Mouse (Mus musculus) small intestine, adult 2 months (tissue): Measurements from ENCODE around the gene Osbpl11. TPM values are rescaled to one million over a fixed set of nuclear protein-coding genes. Genes with fewer than 3 reads are reported as not detected.
"Not testable (repeated sequence)": the region's sequence is repeated elsewhere in the genome, so short reads cannot be mapped to it uniquely, and the experiment has no call there.

Source experiments
- H3K27ac ChIP-seq: fragments of 200-500 bp; 2 replicates; pipeline ENCODE4 v1.5.1; 2012; ENCODE audit warnings: low read depth, low read length, control low read depth, inconsistent platforms; ENCODE audit not compliant: insufficient read depth
- H3K27me3 ChIP-seq: fragments of 200-500 bp; 2 replicates; pipeline ENCODE4 v1.6.1; 2012; ENCODE audit warnings: mild to moderate bottlenecking, moderate library complexity, low read length, inconsistent platforms; ENCODE audit not compliant: control insufficient read depth, insufficient read depth
- H3K36me3 ChIP-seq: fragments of 200-500 bp; 2 replicates; pipeline ENCODE4 v1.6.1; 2012; ENCODE audit warnings: mild to moderate bottlenecking, low read length, control low read depth, inconsistent platforms; ENCODE audit not compliant: control insufficient read depth, insufficient read depth
- H3K4me1 ChIP-seq: fragments of 200-500 bp; 2 replicates; pipeline ENCODE4 v1.6.1; 2012; ENCODE audit warnings: low read length, inconsistent platforms, mixed read lengths; ENCODE audit not compliant: control insufficient read depth, insufficient read depth, insufficient read length
- H3K4me3 ChIP-seq: fragments of 200-500 bp; 2 replicates; pipeline ENCODE4 v1.5.1; 2012; ENCODE audit warnings: low read depth, mild to moderate bottlenecking, control low read depth, inconsistent platforms, low read length, moderate library complexity
- CTCF ChIP-seq: fragments of 200-500 bp; IDR thresholded peaks from 2 replicates; pipeline ENCODE4 v1.5.1; 2012; ENCODE audit warnings: low read depth, mild to moderate bottlenecking, control low read depth, inconsistent platforms, low read length, moderate library complexity, mixed read lengths; ENCODE audit not compliant: insufficient replicate concordance, insufficient read length; ENCODE audit errors: extremely low read depth
- POLR2A ChIP-seq: fragments of 200-500 bp; IDR thresholded peaks from 2 replicates; pipeline ENCODE4 v1.6.1; 2012; ENCODE audit warnings: low read depth, mild to moderate bottlenecking, control low read depth, inconsistent platforms, low read length, moderate library complexity
- WGBS: fragments of 180-500 bp; shearing (Covaris S2); methylation state at CpG from one replicate; pipeline ENCODE4 v1.1.7; 2018; 5-methylcytosine and 5-hydroxymethylcytosine counted together
- polyA plus RNA-seq: library from polyadenylated mRNA; depleted of rRNA; stranded (reverse); fragments of >200 nt; gene quantifications from 2 replicates; pipeline ENCODE4 v1.2.3, GENCODE M21; 2012

Gene Osbpl11
- polyA plus RNA-seq, 1 experiment = 8.3 TPM

DNA sequence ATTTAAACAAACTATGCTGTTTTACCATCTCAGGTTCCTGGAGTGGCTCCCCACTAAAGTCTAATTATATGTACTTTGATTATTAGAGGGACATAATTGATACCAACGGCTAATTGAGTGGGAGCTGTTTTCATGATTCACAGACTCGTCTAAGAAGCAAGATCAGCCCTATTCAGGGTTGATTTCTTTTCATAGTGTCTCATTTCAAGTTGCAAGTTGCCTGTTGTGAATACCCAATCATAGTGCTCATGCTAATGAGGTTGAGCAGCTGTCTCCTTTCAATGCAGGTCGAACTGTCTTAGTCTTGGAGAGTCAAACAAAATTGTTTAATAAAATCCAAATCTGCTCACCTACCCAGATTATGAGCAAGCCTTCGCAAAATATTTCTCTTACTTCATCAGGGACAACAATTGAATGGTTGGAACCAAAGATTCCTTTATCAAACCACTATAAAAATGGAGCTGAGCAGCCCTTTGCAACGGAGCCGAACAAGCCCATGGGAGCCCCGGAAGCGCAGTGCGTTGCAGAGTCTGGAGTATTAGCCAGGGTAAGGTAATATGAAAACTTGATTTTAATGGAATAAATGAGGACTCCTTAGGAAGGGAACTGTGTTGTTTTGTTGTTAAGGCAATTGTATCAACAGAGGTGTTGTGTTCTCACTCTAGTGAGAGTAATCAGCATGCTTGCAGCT, 31.6 kb downstream of the Osbpl11 start:
- no peaks in the 10 kb centered on the region for H3K27me3 ChIP-seq
- no peak overlapping the region for H3K27ac ChIP-seq
- 88% methylated on average over 9 of the region's 9 CpGs for WGBS
- H3K4me3 ChIP-seq = no peak overlapping the region
- no peak for TF ChIP-seq CTCF
- no peak for TF ChIP-seq POLR2A
- peaks cover 41% of the 10 kb centered on the region for H3K36me3 ChIP-seq
- peaks cover 3% of the 10 kb centered on the region; the same call in 1 of the 2 replicates for H3K4me1 ChIP-seq

DNA sequence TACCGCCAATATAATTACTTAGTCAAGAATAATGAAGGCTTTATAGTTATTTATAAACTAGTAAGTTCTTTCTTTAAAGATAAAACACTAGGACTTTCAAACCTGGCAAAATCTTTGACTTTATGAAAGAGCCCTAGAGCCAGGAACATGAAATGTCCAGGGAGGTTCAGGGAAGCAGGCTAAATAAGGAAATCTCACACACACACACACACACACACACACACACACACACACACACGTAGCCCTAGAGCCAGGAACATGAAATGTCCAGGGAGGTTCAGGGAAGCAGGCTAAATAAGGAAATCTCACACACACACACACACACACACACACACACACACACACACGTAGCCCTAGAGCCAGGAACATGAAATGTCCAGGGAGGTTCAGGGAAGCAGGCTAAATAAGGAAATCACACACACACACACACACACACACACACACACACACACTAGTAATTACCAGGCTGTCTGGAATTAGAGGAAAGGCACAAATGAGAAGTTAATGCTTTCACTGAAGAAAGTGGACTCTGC, 32.7 kb downstream of the Osbpl11 start:
- not testable (repeated sequence) for H3K4me3 ChIP-seq, H3K4me1 ChIP-seq, H3K27ac ChIP-seq, H3K27me3 ChIP-seq
- WGBS = 55% methylated on average over 3 of the region's 3 CpGs
- peaks cover 39% of the 10 kb centered on the region for H3K36me3 ChIP-seq

DNA sequence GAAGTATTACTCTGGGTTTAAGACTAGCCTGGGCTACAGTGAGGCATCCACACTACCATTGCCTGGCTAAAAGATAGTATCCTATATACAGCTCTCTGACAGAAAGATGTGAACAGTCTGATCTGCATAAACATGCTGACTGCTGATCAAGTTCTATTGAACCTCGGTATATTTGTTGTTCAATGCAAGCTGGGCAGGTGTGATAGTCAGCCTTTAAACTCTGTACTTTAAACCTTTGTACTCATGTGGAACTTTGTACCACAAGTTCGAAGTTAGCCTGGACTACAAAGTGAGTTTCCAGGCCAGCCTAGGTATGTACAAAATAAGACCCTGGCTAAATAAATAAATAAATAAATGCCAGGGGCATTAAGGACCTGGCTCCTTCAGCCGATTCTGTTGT, 37.6 kb downstream of the Osbpl11 start:
- TF ChIP-seq POLR2A (no peak), CTCF (no peak)
- Histone ChIP-seq H3K36me3 (peaks cover 51% of the 10 kb centered on the region), H3K4me1 (peaks cover 6% of the 10 kb centered on the region; the same call in 1 of the 2 replicates), H3K27ac (no peak overlapping the region), H3K4me3 (no peak overlapping the region), H3K27me3 (no peaks in the 10 kb centered on the region)
- WGBS = 63% methylated on average over 3 of the region's 3 CpGs

DNA sequence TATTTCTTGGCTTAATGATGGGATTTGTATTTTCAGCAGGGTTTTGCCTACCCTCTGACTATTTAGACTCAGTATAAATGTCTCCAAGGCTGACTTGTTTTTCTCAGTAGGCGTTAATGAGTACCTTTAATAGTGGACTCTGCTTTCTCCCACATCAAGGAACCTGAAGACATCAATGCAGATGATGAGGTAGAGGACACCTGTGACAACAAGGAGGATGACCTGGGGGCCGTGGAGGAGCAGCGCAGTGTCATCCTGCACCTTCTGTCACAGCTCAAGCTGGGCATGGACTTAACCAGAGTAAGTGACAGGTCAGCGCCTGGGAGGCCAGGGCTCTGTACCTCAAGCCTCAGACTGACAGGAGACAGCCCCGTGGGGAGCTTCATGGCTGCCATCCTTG, 39.5 kb downstream of the Osbpl11 start:
- WGBS = 88% methylated on average over 5 of the region's 5 CpGs

DNA sequence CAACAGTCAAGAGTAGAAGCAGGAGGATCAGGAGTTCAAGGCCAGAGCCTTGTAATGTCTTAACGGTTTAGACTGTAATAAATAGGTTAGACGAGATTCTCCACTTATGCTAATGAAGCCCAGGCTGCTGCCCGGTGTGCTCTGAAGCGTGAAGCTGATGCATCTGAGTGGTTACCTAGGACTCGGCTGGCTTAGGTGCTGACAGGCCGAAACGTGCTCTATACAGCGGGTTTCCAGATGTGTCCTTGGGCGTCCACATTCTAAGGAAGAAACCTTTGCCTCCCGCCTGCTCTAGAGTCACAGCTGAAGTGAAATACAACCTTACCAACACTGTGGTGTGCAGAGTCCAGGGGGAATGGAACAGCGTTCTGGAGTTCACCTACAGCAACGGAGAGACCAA, 49.3 kb downstream of the Osbpl11 start:
- no peak for TF ChIP-seq CTCF
- no peak for TF ChIP-seq POLR2A
- Histone ChIP-seq H3K4me1 (no peaks in the 10 kb centered on the region), H3K27ac (no peak overlapping the region), H3K4me3 (no peak overlapping the region), H3K36me3 (peaks cover 56% of the 10 kb centered on the region), H3K27me3 (no peaks in the 10 kb centered on the region)
- 91% methylated on average over 12 of the region's 12 CpGs for WGBS

More for the DNA sequence above, 39.5 kb downstream of the Osbpl11 start:
- TF ChIP-seq POLR2A (no peak), CTCF (no peak)
- Histone ChIP-seq H3K4me1 (peaks cover 6% of the 10 kb centered on the region; the same call in 1 of the 2 replicates), H3K36me3 (peaks cover 63% of the 10 kb centered on the region), H3K4me3 (no peak overlapping the region), H3K27ac (no peak overlapping the region), H3K27me3 (no peaks in the 10 kb centered on the region)

DNA sequence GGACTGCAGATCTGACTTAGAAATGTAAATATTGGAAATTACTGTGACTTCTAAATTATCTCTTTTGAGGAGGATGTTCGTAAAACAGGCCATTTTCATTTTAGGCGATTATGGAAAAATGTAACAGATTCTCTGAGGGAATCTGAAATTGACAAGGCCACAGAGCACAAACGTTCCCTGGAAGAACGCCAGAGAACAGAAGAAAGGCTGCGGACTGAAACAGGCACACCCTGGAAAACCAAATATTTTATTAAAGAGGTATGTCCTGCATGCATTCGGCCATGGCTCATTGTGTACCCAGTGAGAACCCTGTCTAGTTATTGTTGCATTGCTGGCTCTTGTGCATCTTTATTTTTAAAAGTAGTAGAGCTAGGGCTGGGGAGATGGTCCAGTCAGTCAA, 51.3 kb downstream of the Osbpl11 start:
- no peaks in the 10 kb centered on the region for H3K27me3 ChIP-seq
- H3K36me3 ChIP-seq = peaks cover 51% of the 10 kb centered on the region
- H3K4me3 ChIP-seq = no peak overlapping the region
- H3K4me1 ChIP-seq = no peaks in the 10 kb centered on the region
- WGBS = 53% methylated on average over 6 of the region's 6 CpGs
- H3K27ac ChIP-seq = no peak overlapping the region
- TF ChIP-seq CTCF = no peak
- TF ChIP-seq POLR2A = no peak

DNA sequence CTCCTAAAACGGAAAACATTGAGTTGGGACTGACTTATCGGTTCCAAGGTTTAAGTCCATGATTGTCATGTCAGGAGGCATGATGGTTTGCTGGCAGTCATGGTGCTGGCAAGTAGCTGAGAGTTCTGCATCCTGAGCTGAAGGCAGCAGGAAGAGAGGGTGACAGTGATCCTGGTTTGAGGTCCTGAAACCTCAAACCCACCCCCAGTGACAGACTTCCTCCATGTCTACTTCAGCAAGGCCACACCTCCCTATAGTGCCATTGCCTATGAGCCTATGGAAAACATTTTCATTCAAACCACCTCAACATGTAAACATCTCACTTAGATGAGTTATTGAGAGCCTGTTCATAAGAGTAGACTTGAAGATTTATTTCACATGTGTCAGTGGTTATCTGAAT, 54.4 kb downstream of the Osbpl11 start:
- 75% methylated on average over 2 of the region's 2 CpGs for WGBS
- H3K36me3 ChIP-seq = peaks cover 56% of the 10 kb centered on the region

More for the DNA sequence above, 54.4 kb downstream of the Osbpl11 start:
- H3K27me3 ChIP-seq = no peaks in the 10 kb centered on the region
- no peak for TF ChIP-seq POLR2A
- H3K4me1 ChIP-seq = no peaks in the 10 kb centered on the region
- H3K27ac ChIP-seq = no peak overlapping the region
- H3K4me3 ChIP-seq = no peak overlapping the region
